Mouse (Mus musculus) ovary, adult 18-20 months (tissue): Measurements from ENCODE around the gene Gm20431.
A peak's percentile ranks its signal among the peaks of the same experiment; 100 is the strongest.

Source experiments
- DNase-seq: peaks from one replicate; pipeline ENCODE4 v3.0.0; 2022; ENCODE audit warnings: low spot score, mixed read lengths

Gene Gm20431

GRCm38 (mm10) chr2:167569934-167570651 lies 91.2 kb downstream of the Gm20431 start:
- DNase-seq = peak; percentile 66

- DNase-seq = no peak
Measured at GRCm38 (mm10) chr2:167568112-167568511, 93.2 kb downstream of the Gm20431 start.

DNA sequence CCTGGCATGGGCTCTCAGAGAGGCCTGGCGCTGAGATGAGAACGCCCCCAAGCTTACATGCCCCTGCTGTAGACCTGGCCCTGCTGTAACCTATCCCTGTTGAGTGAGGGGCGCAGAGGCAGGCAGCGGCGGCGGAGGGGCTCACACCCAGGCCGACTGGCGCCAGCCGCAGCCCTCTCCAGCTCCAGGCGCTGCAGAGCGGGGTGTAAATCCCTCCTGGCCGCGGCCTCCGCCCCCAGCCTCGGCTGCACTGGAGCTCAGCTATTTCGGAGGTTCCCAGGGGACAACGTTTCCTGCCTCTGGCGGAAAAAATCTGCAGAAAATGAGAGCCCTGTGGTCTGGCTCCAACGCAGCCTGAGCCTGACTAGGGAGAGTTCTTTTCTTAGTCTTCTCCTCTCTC lies 95.6 kb downstream of the Gm20431 start:
- DNase-seq = no peak

DNA sequence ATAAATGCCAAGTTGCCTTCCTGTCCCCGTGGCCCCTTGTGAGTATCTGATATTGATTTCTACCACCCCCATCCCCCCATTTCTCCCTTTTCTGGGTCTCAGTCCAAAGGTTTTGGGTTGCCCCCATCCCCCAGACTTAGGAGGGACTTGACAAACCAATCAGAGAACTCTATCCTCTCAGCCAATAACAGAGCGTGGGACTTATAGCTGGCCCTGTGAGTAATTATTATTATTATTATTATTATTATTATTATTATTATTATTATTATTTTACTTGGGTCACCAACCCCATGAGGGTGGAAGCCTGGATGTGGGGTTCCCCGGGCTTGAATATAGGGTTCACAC lies 96.0 kb downstream of the Gm20431 start:
- no peak for DNase-seq

DNA sequence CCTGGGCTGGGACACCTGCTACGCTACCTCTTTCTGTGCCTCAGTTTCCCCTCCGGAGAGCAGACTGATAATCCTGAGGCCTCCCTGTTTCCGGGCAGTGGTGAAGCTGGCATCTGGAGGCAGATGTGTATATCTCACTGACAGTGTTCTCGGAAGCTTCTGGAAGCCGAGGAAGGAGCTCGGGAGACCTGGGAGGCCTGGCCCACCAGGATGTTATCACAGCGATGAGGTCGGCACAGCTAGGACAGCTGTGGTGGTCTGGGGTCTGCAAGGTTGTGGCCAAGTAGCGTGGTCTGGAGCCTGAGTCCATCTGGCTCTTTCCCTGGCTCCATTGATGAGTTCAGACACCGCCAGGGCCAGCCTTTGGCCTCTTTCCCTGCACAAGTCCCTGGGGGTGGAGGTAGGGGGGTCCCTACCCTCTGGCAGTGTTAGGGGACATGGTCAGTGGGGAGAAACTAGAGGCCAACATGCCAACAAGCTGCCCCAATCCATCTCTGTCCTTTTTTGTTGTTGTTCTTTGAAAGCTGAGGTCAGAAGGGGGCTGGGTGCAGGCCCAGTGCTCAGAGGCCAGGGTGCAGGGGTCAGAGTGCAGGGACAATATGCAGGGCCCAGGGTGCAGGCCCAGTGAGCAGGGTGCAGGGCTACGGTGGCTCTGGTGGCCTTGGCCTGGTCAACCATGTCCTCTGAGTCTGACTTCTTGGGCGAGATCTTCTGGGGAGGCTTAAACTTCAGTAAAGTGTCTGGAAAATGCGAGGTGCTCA lies 96.6 kb downstream of the Gm20431 start:
- DNase-seq = no peak

DNA sequence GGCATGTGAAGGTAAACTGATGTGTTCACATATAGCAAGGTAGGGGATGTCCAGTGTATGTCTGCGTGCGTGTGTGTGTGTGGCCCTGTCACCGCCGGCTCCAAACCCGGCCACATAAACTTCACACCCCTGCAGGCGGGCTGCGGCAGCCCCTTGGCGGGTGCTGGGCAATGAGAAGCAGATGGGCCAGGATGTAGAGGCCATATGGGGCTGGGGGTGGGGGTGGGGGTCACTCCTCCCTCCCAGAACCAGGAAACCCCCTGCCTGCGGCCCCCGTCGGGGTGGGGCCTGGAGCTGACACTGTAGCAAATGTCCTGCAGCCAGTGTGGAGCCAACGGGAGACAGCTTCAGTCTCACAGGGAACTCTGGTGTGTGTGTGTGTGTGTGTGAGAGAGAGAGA lies 97.6 kb downstream of the Gm20431 start:
- DNase-seq = no peak

GRCm38 (mm10) chr2:167563035-167563434 lies 98.3 kb downstream of the Gm20431 start:
- DNase-seq = no peak

DNA sequence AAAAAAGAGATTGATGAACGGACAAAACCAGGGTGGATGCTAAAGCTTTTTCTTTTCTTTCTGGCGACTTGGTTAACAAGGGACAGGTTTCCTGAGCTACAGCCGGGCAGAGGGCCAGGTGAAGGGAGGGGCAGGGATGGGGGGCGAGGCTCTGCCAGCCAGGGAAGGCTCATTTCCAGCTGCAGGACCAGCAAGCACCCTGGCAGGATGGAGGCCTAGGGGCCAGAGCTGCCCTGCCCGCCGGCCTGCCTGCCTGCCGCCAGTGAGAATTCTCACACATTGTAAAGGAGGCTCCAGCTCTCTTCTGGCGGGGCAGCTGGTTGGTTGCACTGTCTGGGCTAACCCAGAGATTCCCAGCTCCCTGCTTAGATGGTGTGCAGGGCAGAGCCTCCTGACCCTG lies 99.2 kb downstream of the Gm20431 start:
- DNase-seq = no peak

- no peak for DNase-seq
Measured at GRCm38 (mm10) chr2:167559413-167559812, 101.9 kb downstream of the Gm20431 start.
